Mouse (Mus musculus) bone marrow, adult 2 months (tissue): Measurements from ENCODE around the gene Gm20431.

Experiments
- CTCF ChIP-seq: fragments of 200-500 bp; IDR thresholded peaks from 2 replicates; pipeline ENCODE4 v1.5.1; 2011; ENCODE audit warnings: low read length, control low read depth; ENCODE audit not compliant: control insufficient read depth, insufficient read depth
- POLR2A ChIP-seq: fragments of 200-500 bp; IDR thresholded peaks from 2 replicates; pipeline ENCODE4 v1.6.1; 2011; ENCODE audit warnings: low read depth, mild to moderate bottlenecking, control low read depth, low read length, borderline replicate concordance; ENCODE audit not compliant: control insufficient read depth

GRCm38 (mm10) chr2:167652694-167653093, 8.6 kb downstream of the Gm20431 start:
- TF ChIP-seq POLR2A (no peak), CTCF (no peak)
